In the genomic region with DNA sequence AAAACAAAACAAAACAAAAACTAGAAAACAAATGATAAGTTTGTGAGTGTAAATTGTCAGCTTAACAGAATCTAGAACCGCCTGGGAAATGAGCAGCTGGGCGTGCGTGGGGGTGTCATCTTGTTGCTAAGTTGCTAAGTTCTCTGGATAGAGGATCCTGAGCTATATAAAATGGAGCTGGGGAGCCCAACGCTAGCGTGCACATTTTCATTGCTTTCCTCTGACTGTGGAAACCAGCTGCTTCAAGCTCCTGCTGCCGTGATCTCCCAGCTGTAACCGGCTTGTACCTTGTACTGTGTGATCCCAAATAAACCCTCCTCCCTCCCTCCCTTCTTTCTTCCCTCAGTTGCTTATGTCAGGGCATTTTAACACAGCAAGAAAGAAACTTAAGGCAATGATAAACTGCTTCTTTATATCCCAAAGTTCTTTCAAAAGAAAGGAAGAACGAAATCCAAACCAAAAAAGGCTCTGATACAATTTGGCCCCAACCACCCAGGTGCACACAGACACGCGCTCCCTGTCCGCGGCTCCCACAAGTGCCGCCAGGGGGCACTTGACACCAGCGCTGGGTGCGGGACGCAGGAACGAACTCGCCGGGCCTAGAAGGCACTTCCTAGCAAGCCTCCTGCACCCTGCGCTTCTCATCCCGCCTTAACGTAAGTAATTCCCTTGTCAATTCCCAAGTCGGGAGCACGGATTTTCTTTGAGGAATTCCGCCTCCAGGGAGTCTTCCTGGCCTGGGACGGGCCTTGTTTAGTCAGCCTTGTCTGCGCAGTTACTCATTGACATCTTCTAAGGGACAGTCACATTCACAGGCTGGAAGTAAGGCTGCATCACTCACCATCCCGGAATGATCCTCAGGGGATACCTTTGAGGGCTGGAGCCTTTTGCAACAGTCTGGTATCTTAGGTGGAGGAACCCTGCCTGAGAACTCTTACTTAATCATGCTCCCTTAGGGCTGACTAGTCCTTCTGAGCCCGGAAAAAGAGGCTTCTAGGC, we compare ENCODE assay signal across 8 mouse cellular contexts. TPM values are rescaled to one million over a fixed set of nuclear protein-coding genes. Genes with fewer than 3 reads are reported as not detected.
A peak's percentile ranks its signal among the peaks of the same experiment; 100 is the strongest.
DNase-seq lines count a peak whose midpoint lies in the region; ATAC-seq lines count a peak whose summit lies in the region.

No protein-coding gene starts in this region.

- WGBS in embryonic facial prominence, embryonic 10.5 days = 19% methylated on average over 29 of the region's 29 CpGs
- WGBS in lung, embryonic 15.5 days = 20% methylated on average over 29 of the region's 29 CpGs

- intact Hi-C loops in heart, postnatal 10 days (cut with DNase I) = loop anchor here (1.0 kb wide), 2 partner anchors 41 to 69 kb away; no protein-coding TSS in a partner anchor

- no peaks in the 10 kb centered on the region for H3K9me3 ChIP-seq in embryonic facial prominence, embryonic 10.5 days
- H3K9me3 ChIP-seq in lung, embryonic 15.5 days = no peaks in the 10 kb centered on the region

- H3K4me2 ChIP-seq in lung, embryonic 15.5 days = no peak overlapping the region

- H3K27me3 ChIP-seq in embryonic facial prominence, embryonic 10.5 days (replicated peaks; ENCODE audit: low read depth, poor library complexity, severe bottlenecking) = peaks cover 35% of the 10 kb centered on the region
- H3K27me3 ChIP-seq in lung, embryonic 15.5 days = no peaks in the 10 kb centered on the region

- H3K4me1 ChIP-seq in embryonic facial prominence, embryonic 10.5 days = peaks cover 17% of the 10 kb centered on the region; the same call in 1 of the 2 replicates
- no peaks in the 10 kb centered on the region for H3K4me1 ChIP-seq in lung, embryonic 15.5 days

- no peak overlapping the region for H3K27ac ChIP-seq in embryonic facial prominence, embryonic 10.5 days (replicated peaks)
- no peak overlapping the region for H3K27ac ChIP-seq in lung, embryonic 15.5 days

- no peak overlapping the region for H3K9ac ChIP-seq in lung, embryonic 15.5 days

- 0 out of 2 replicates have a peak overlapping the region, but pooled peaks have one; percentile 16 for H3K4me3 ChIP-seq in embryonic facial prominence, embryonic 10.5 days
- H3K4me3 ChIP-seq in lung, embryonic 15.5 days = no peak overlapping the region

- DNase-seq in adrenal gland, postnatal 14 days = peak; percentile 87
- DNase-seq in embryonic facial prominence, embryonic 10.5 days (ENCODE audit: low spot score) = peak; percentile 86
- DNase-seq in heart, postnatal 10 days = peak; percentile 84 to 89
- DNase-seq in layer of hippocampus, adult 11-12 months (ENCODE audit: low spot score) = peak; percentile 84
- peak; percentile 53 for DNase-seq in retina, postnatal 7 days (ENCODE audit: low read depth, low spot score)
- peak; percentile 79 to 83 for DNase-seq in thymus, postnatal 36 days

- no peaks in the 10 kb centered on the region for H3K36me3 ChIP-seq in embryonic facial prominence, embryonic 10.5 days (replicated peaks)
- no peaks in the 10 kb centered on the region for H3K36me3 ChIP-seq in lung, embryonic 15.5 days

- peak; percentile 93 for ATAC-seq in CD4-positive, CD25-positive, alpha-beta regulatory T cell, adult 4 months
- peak; percentile 76; the same call in 1 of the 2 replicates for ATAC-seq in lung, embryonic 15.5 days (ENCODE audit: borderline replicate concordance, extremely low read depth, low FRiP score, low TSS enrichment)

RNA-seq across cellular contexts. Expression of a gene that starts 12.9 kb away (rescaled TPM):
- polyA plus RNA-seq in CD4-positive, CD25-positive, alpha-beta regulatory T cell, adult 4 months (2017; shearing (Covaris generic)) = 1 to 10 TPM; 1.4 to 2.0 TPM
- 24.9 and 32.2 TPM in 2 replicates for total RNA-seq in adrenal gland, postnatal 14 days (2021)
- 8.3 and 9.3 TPM in 2 replicates for polyA plus RNA-seq in embryonic facial prominence, embryonic 10.5 days (2016; fragmentation: Nextera tagmentation; extraction: Ambion mirVana)
- total RNA-seq in heart, postnatal 10 days (2021) = 10 to 100 TPM; 22.1 to 25.2 TPM
- 6.8 and 10.6 TPM in 2 replicates for polyA plus RNA-seq in lung, embryonic 15.5 days (2015; fragmentation: Nextera tagmentation; extraction: Ambion mirVana)

RNA-seq across cellular contexts. Expression of a gene that starts 15.7 kb away (rescaled TPM):
- not detected for polyA plus RNA-seq in CD4-positive, CD25-positive, alpha-beta regulatory T cell, adult 4 months (2017; shearing (Covaris generic))
- not detected in 2 replicates for total RNA-seq in adrenal gland, postnatal 14 days (2021)
- polyA plus RNA-seq in embryonic facial prominence, embryonic 10.5 days (2016; fragmentation: Nextera tagmentation; extraction: Ambion mirVana) = not detected in 2 replicates
- not detected for total RNA-seq in heart, postnatal 10 days (2021)
- polyA plus RNA-seq in lung, embryonic 15.5 days (2015; fragmentation: Nextera tagmentation; extraction: Ambion mirVana) = 8.5 and 9.1 TPM in 2 replicates

RNA-seq across cellular contexts. Expression of a gene that starts 27.5 kb away (rescaled TPM):
- 10 to 100 TPM; 38.3 to 46.1 TPM for polyA plus RNA-seq in CD4-positive, CD25-positive, alpha-beta regulatory T cell, adult 4 months (2017; shearing (Covaris generic))
- total RNA-seq in adrenal gland, postnatal 14 days (2021) = 12.6 and 15.5 TPM in 2 replicates
- 27.0 and 29.8 TPM in 2 replicates for polyA plus RNA-seq in embryonic facial prominence, embryonic 10.5 days (2016; fragmentation: Nextera tagmentation; extraction: Ambion mirVana)
- total RNA-seq in heart, postnatal 10 days (2021) = 10 to 100 TPM; 10.1 to 10.8 TPM
- 35.0 TPM in 2 replicates for polyA plus RNA-seq in lung, embryonic 15.5 days (2015; fragmentation: Nextera tagmentation; extraction: Ambion mirVana)
